Mouse (Mus musculus) spleen, postnatal 14 days (tissue): ENCODE data around the gene Tceal7.
"Not testable (repeated sequence)": the region's sequence is repeated elsewhere in the genome, so short reads cannot be mapped to it uniquely, and the experiment has no call there.

ENCODE experiments used
- DNase-seq, 2 experiments: peaks; one replicate each; pipeline ENCODE4 v3.0.0; 2021 to 2022; ENCODE audit warnings: low spot score in 2 of 2

The Tceal7 gene

DNA sequence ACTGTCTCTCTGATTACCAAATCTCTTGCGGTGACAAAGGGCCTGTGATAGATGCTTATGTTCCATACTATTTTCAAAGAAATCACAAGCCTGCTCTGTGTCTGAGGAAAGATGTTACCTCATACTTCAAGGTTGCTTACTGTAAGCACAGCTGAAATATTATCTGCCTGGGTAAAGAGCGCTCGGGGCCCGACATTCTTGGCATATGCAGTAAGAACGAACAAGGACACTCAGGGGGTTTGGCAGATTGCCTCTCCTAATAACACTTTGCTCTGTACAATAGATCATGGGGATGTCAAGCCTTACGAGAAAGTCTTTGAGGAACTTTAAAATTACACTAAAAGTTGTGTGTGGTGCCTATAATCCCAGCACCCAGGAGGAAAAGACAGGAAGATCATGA, 34.2 kb downstream of the Tceal7 start:
- DNase-seq, result no peak

GRCm38 (mm10) chrX:136249671-136250070, 35.1 kb downstream of the Tceal7 start:
- DNase-seq, result no peak

GRCm38 (mm10) chrX:136252023-136252729, 37.6 kb downstream of the Tceal7 start:
- DNase-seq, result no peak

- no peak for DNase-seq
Observed at GRCm38 (mm10) chrX:136267720-136268119, 53.1 kb downstream of the Tceal7 start.

GRCm38 (mm10) chrX:136268173-136268572, 53.6 kb downstream of the Tceal7 start:
- DNase-seq, result no peak

DNA sequence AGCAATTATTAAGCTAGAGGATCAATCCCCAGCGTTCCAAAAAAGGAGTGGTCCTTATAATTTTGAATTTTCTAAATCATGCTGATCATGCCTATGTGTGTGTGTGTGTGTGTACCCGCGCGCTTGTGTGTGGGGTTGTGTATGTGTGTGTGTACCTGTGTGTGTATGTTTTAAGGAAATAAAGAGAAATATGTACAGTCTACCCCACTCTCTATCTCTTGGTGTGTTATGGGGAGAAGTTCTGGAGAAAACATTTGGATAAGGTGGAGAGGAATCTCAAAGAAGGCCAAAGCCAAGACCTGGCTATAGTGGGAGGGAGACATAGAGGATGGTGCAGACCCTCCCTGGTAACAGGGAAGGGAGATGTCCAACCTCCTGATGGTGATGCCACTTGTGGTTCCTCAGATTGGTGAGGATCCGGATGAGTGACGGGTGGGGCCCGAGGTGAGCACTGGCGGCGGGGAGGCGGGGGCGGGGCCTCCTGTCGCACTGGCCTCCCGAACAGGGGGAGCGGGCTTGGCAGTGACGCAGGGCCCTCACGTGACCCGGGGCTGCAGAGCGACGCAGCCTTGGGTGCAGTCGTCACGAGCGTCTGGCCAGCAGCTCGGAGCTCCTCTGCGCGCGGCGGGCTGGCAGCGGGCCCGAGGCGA, 55.3 kb downstream of the Tceal7 start, which contains the start of gene Bex3:
TSS of gene Bex3 (plus strand) at position 511 of the 650 bp plus-strand sequence.
- peak in 1 of 2 experiments; percentile 7 for DNase-seq

GRCm38 (mm10) chrX:136270393-136271111, 56.0 kb downstream of the Tceal7 start:
- not testable (repeated sequence) for DNase-seq

DNA sequence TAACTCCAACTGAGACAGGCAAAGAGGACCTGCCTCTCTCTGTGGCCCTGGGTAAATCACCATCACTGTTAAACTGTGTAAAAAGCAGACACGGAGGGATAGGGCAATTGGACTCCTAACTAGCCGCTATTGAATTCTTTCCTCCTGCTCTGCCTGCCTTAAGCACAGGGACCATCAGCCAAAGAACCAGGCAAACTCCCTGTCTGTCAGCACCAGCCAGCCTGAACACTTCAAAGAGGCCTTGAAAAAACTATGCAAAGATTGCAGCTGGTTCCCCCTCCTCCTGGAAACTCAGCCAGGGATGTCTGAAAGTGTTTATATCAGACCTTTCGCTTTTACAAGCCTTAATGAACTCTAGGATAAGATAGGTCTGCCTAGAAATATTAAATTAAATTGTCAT, 60.0 kb downstream of the Tceal7 start:
- no peak for DNase-seq

- DNase-seq, result no peak
Observed at GRCm38 (mm10) chrX:136275386-136275785, 60.8 kb downstream of the Tceal7 start.
